Mouse (Mus musculus) hindbrain, embryonic 12.5 days (tissue): Measurements from ENCODE around the gene Arhgap31. TPM values are rescaled to one million over a fixed set of nuclear protein-coding genes. Genes with fewer than 3 reads are reported as not detected.
A peak's percentile ranks its signal among the peaks of the same experiment; 100 is the strongest.

Experiments used
- ATAC-seq: fragments of 200-750 bp; cut with Nextera tagmentation; 2 replicates; pipeline ENCODE4 v1.8.0; 2017; ENCODE audit warnings: moderate TSS enrichment; ENCODE audit not compliant: low FRiP score
- H3K27ac ChIP-seq: fragments of 300-500 bp; sonication (generic); 2 replicates; pipeline ENCODE4 v1.5.1; 2016; ENCODE audit warnings: mild to moderate bottlenecking
- H3K27me3 ChIP-seq: fragments of 300-500 bp; sonication (generic); 2 replicates; pipeline ENCODE4 v1.6.1; 2016; ENCODE audit warnings: mild to moderate bottlenecking
- H3K36me3 ChIP-seq: fragments of 300-500 bp; sonication (generic); 2 replicates; pipeline ENCODE4 v1.6.1; 2016; ENCODE audit warnings: mild to moderate bottlenecking
- H3K4me1 ChIP-seq: fragments of 300-500 bp; sonication (generic); 2 replicates; pipeline ENCODE4 v1.6.1; 2016
- H3K4me2 ChIP-seq: fragments of 300-500 bp; sonication (generic); replicated peaks from 2 replicates; pipeline ENCODE4 v1.6.1; 2016; ENCODE audit warnings: mild to moderate bottlenecking
- H3K4me3 ChIP-seq: fragments of 300-500 bp; sonication (generic); 2 replicates; pipeline ENCODE4 v1.5.1; 2016; ENCODE audit warnings: mild to moderate bottlenecking
- H3K9ac ChIP-seq: fragments of 300-500 bp; sonication (generic); 2 replicates; pipeline ENCODE4 v1.6.1; 2016; ENCODE audit warnings: mild to moderate bottlenecking, moderate library complexity
- H3K9me3 ChIP-seq: fragments of 300-500 bp; sonication (generic); replicated peaks from 2 replicates; pipeline ENCODE4 v1.6.1; 2016; ENCODE audit warnings: mild to moderate bottlenecking
- WGBS: fragments of 180-500 bp; shearing (Covaris S2); methylation state at CpG from one replicate; pipeline ENCODE4 v1.1.7; 2016; 5-methylcytosine and 5-hydroxymethylcytosine counted together
- polyA plus RNA-seq: library from polyadenylated mRNA; unstranded; fragments of >200 nt; fragmentation: Nextera tagmentation; extraction: Ambion mirVana; gene quantifications from 2 replicates; pipeline ENCODE4 v1.2.1, GENCODE M21; 2016

The Arhgap31 gene
- polyA plus RNA-seq, 1 experiment from 2014 or later = 15.4 TPM

- Histone ChIP-seq H3K4me3 (no peak overlapping the region), H3K36me3 (no peaks in the 10 kb centered on the region), H3K4me1 (no peaks in the 10 kb centered on the region), H3K4me2 (no peak overlapping the region), H3K27me3 (no peaks in the 10 kb centered on the region), H3K27ac (no peak overlapping the region), H3K9me3 (no peaks in the 10 kb centered on the region), H3K9ac (no peak overlapping the region)
- WGBS = 89% methylated on average over 10 of the region's 10 CpGs
- ATAC-seq = no peak
These were observed 50.5 kb downstream of the Arhgap31 start for GRCm38 (mm10) chr16:38662575-38662974.

GRCm38 (mm10) chr16:38654308-38654707 lies 58.8 kb downstream of the Arhgap31 start:
- Histone ChIP-seq H3K4me3 (no peak overlapping the region), H3K4me2 (no peak overlapping the region), H3K9ac (no peak overlapping the region), H3K4me1 (peaks cover 7% of the 10 kb centered on the region; the same call in 1 of the 2 replicates), H3K9me3 (no peaks in the 10 kb centered on the region), H3K27me3 (no peaks in the 10 kb centered on the region), H3K27ac (no peak overlapping the region), H3K36me3 (no peaks in the 10 kb centered on the region)
- WGBS = 66% methylated on average over 4 of the region's 4 CpGs
- ATAC-seq = no peak

- Histone ChIP-seq H3K4me2 (0 out of 2 replicates have a peak overlapping the region, but pooled peaks have one; percentile 6), H3K27ac (peak overlapping the region; percentile 48; the same call in 1 of the 2 replicates), H3K36me3 (no peaks in the 10 kb centered on the region), H3K27me3 (no peaks in the 10 kb centered on the region), H3K4me3 (no peak overlapping the region), H3K9me3 (no peaks in the 10 kb centered on the region), H3K4me1 (peaks cover 7% of the 10 kb centered on the region; the same call in 1 of the 2 replicates), H3K9ac (peak overlapping the region; percentile 8; the same call in 1 of the 2 replicates)
- no peak for ATAC-seq
- WGBS = 48% methylated on average over 10 of the region's 10 CpGs
These were observed 59.6 kb downstream of the Arhgap31 start for GRCm38 (mm10) chr16:38653390-38653871.

DNA sequence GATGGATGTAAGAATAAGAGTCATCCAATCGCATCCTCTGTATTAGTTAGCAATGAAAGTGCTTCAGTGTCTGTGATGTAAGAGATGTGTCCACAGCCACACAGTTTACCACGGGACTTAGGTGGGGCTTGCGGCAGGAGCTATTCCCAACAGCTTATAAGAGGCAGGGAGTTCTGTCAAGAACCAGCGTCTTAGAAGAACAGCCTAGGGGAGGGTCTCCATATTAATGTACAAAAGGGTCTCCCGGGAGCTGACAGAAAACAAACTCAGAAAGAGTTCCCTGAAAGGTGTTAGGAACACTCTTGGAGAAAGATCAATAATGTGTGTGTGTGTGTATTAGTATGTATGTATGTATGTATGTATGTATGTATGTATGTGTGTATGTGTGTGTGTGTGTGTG lies 60.4 kb downstream of the Arhgap31 start:
- H3K4me3 ChIP-seq = no peak overlapping the region
- H3K4me2 ChIP-seq = no peak overlapping the region
- no peak overlapping the region for H3K27ac ChIP-seq
- H3K9me3 ChIP-seq = no peaks in the 10 kb centered on the region
- H3K27me3 ChIP-seq = no peaks in the 10 kb centered on the region
- no peaks in the 10 kb centered on the region for H3K36me3 ChIP-seq
- H3K9ac ChIP-seq = no peak overlapping the region
- peaks cover 7% of the 10 kb centered on the region; the same call in 1 of the 2 replicates for H3K4me1 ChIP-seq
- WGBS = 86% methylated on average over 5 of the region's 5 CpGs
- no peak for ATAC-seq

DNA sequence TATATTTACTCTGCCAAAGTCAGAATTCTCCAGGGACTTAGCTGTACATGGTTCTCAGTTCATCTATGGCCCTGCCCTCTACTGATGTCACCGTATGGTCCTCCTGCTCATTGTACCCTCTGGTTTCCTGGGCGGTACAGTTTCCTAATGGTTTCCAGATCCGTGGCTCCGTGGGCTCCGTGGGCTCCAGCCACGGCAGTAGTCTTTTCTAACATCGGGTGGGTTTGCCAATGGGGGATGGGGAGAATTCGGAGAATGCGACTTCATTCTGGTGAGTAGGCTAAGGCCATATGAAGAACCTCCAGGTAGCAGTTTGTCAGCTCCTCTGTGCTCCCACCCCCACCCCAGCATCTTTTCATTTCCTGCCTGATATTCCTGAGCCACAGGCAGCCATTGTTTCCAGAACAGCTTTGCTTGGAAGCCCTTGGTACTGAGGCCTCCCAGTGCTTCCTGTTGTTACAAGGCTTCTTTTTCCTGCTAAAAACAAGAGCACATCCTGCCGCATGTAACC lies 61.3 kb downstream of the Arhgap31 start:
- WGBS = 72% methylated on average over 10 of the region's 10 CpGs
- Histone ChIP-seq H3K36me3 (no peaks in the 10 kb centered on the region), H3K4me3 (no peak overlapping the region), H3K9ac (no peak overlapping the region), H3K4me1 (peaks cover 7% of the 10 kb centered on the region; the same call in 1 of the 2 replicates), H3K9me3 (no peaks in the 10 kb centered on the region), H3K4me2 (no peak overlapping the region), H3K27ac (no peak overlapping the region), H3K27me3 (no peaks in the 10 kb centered on the region)
- no peak for ATAC-seq

GRCm38 (mm10) chr16:38651306-38651705 lies 61.8 kb downstream of the Arhgap31 start:
- H3K27me3 ChIP-seq = no peaks in the 10 kb centered on the region
- no peak for ATAC-seq
- no peaks in the 10 kb centered on the region for H3K9me3 ChIP-seq
- no peak overlapping the region for H3K4me3 ChIP-seq
- WGBS = 86% methylated on average over 12 of the region's 12 CpGs
- H3K27ac ChIP-seq = no peak overlapping the region
- H3K4me1 ChIP-seq = peaks cover 7% of the 10 kb centered on the region; the same call in 1 of the 2 replicates
- no peaks in the 10 kb centered on the region for H3K36me3 ChIP-seq
- no peak overlapping the region for H3K9ac ChIP-seq
- no peak overlapping the region for H3K4me2 ChIP-seq

DNA sequence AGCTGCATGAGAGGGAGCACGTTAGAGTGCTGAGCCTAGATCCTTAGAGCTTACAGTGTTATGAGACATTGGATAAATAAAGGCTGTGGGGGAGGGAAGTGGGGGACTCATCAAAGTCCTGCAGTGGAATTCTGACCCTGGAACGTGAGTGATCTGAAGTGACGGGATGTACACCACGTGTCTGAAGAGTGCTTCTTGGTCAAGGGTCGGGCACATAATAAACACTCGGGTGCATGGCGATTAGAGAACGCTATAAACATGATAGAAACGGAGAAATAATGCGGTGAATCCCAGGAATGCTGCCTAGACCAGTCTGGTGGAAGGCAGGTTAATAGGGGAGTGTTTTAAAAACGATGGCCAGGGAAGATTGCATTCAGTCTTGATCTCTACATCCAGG lies 63.6 kb downstream of the Arhgap31 start:
- Histone ChIP-seq H3K9ac (no peak overlapping the region), H3K4me2 (no peak overlapping the region), H3K4me3 (no peak overlapping the region), H3K4me1 (peaks cover 9% of the 10 kb centered on the region; the same call in 1 of the 2 replicates), H3K9me3 (no peaks in the 10 kb centered on the region), H3K36me3 (no peaks in the 10 kb centered on the region), H3K27me3 (no peaks in the 10 kb centered on the region), H3K27ac (no peak overlapping the region)
- 78% methylated on average over 11 of the region's 11 CpGs for WGBS
- no peak for ATAC-seq

DNA sequence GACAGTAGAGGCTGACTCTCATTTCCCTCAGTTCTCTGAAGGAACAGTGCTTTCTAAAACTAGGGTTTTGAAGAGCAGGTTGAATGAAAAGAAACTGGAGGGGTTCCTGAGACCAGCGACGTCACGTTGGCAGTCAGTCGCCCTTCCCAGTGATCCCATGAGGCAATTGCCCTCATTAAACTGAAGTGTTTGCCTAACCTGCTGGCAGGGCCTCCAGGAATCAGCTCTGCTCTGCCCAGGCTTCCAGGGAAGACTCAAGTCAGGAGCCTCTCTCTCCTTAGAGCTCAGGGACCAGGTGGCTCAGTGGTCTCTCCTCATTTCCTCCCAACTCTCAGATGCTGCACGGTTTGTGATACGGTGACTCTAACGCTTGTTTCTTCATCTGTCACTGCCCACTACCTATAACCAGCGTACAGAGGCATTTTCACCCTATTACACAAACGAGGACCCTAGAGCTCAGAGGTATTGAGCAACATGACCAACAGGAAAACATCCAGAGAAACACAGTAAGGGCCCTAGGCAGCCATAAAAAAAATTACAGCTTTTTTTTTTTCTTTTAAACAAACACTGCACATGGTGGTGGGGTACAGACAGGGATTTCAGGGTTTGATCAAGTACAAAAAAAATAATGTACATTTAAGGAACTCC lies 64.2 kb downstream of the Arhgap31 start:
- 87% methylated on average over 9 of the region's 9 CpGs for WGBS
- no peak for ATAC-seq
- Histone ChIP-seq H3K36me3 (no peaks in the 10 kb centered on the region), H3K27ac (no peak overlapping the region), H3K4me3 (no peak overlapping the region), H3K9me3 (no peaks in the 10 kb centered on the region), H3K27me3 (no peaks in the 10 kb centered on the region), H3K4me1 (peaks cover 10% of the 10 kb centered on the region; the same call in 1 of the 2 replicates), H3K9ac (no peak overlapping the region), H3K4me2 (no peak overlapping the region)

- Histone ChIP-seq H3K4me1 (peaks cover 4% of the 10 kb centered on the region; the same call in 1 of the 2 replicates), H3K4me3 (no peak overlapping the region), H3K27ac (no peak overlapping the region), H3K4me2 (no peak overlapping the region), H3K9me3 (no peaks in the 10 kb centered on the region), H3K9ac (no peak overlapping the region), H3K27me3 (no peaks in the 10 kb centered on the region), H3K36me3 (no peaks in the 10 kb centered on the region)
- WGBS = 88% methylated on average over 5 of the region's 5 CpGs
- no peak for ATAC-seq
These were observed 64.9 kb downstream of the Arhgap31 start for GRCm38 (mm10) chr16:38648155-38648554.

GRCm38 (mm10) chr16:38644455-38644854 lies 68.6 kb downstream of the Arhgap31 start:
- Histone ChIP-seq H3K27ac (no peak overlapping the region), H3K27me3 (no peaks in the 10 kb centered on the region), H3K9ac (no peak overlapping the region), H3K4me2 (no peak overlapping the region), H3K4me1 (peaks cover 3% of the 10 kb centered on the region; the same call in 1 of the 2 replicates), H3K9me3 (no peaks in the 10 kb centered on the region), H3K36me3 (no peaks in the 10 kb centered on the region), H3K4me3 (no peak overlapping the region)
- 83% methylated on average over 2 of the region's 2 CpGs for WGBS
- no peak for ATAC-seq

- WGBS = 65% methylated on average over 10 of the region's 10 CpGs
- ATAC-seq = no peak
- H3K27ac ChIP-seq = no peak overlapping the region
- H3K9ac ChIP-seq = no peak overlapping the region
- no peak overlapping the region for H3K4me2 ChIP-seq
- no peak overlapping the region for H3K4me3 ChIP-seq
- H3K36me3 ChIP-seq = no peaks in the 10 kb centered on the region
- no peaks in the 10 kb centered on the region for H3K27me3 ChIP-seq
- H3K9me3 ChIP-seq = no peaks in the 10 kb centered on the region
- no peaks in the 10 kb centered on the region for H3K4me1 ChIP-seq
These were observed 76.0 kb downstream of the Arhgap31 start for GRCm38 (mm10) chr16:38637085-38637484.

- H3K27me3 ChIP-seq = no peaks in the 10 kb centered on the region
- H3K9me3 ChIP-seq = no peaks in the 10 kb centered on the region
- H3K27ac ChIP-seq = no peak overlapping the region
- no peaks in the 10 kb centered on the region for H3K4me1 ChIP-seq
- H3K36me3 ChIP-seq = no peaks in the 10 kb centered on the region
- H3K4me3 ChIP-seq = no peak overlapping the region
- 59% methylated on average over 9 of the region's 9 CpGs for WGBS
- no peak overlapping the region for H3K4me2 ChIP-seq
- no peak overlapping the region for H3K9ac ChIP-seq
- no peak for ATAC-seq
These were observed 76.4 kb downstream of the Arhgap31 start for GRCm38 (mm10) chr16:38636682-38637081.
